Comparison of ENCODE assay signal across 22 mouse cellular contexts in the genomic region with DNA sequence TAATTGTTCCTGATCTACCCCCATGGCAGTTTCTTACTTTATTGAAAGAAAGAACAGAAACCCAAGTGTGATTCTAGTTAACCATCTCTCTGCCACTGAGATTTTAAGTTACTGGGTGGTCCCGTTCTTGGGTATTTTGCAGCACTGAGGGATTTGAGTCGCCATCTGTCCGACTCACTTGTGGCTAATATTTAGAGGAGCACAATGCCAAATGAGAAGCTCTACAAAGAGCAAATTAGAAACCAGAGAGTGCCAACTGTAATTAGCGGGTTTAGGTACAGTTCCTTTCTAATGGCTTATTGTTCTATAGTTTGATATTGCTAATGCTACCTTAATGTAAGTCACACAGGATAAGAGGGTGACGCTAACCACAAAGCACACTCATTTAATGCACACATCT.
"Had no signal": no experiment of that assay in that cellular context is flagged by ENCODE, and none has a peak within 500 bp of the region (broad histone marks: within the 10 kb centered on the region; RNA-seq: fewer than 3 reads in every experiment).

No protein-coding gene starts in this region.

- H3K4me3 ChIP-seq: kidney, embryonic 15.5 days; limb, embryonic 10.5 days; limb, embryonic 13.5 days; liver, embryonic 12.5 days; liver, embryonic 15.5 days; lung, embryonic 15.5 days; megakaryocyte, embryonic 14.5 days; midbrain, embryonic 10.5 days; midbrain, embryonic 13.5 days; myocyte; neural tube, embryonic 13.5 days; stomach, embryonic 15.5 days had no signal

- H3K27me3 ChIP-seq: kidney, embryonic 15.5 days; limb, embryonic 13.5 days; liver, embryonic 12.5 days; liver, embryonic 15.5 days; lung, embryonic 15.5 days; megakaryocyte, embryonic 14.5 days; midbrain, embryonic 13.5 days; neural tube, embryonic 13.5 days; stomach, embryonic 15.5 days had no signal

- H3K36me3 ChIP-seq: liver, embryonic 15.5 days had no signal

- H3K27ac ChIP-seq: kidney, embryonic 15.5 days; limb, embryonic 10.5 days; limb, embryonic 13.5 days; liver, embryonic 12.5 days; liver, embryonic 15.5 days; lung, embryonic 15.5 days; midbrain, embryonic 10.5 days; midbrain, embryonic 13.5 days; neural tube, embryonic 13.5 days; stomach, embryonic 15.5 days had no signal

- H3K9me3 ChIP-seq: kidney, embryonic 15.5 days; limb, embryonic 10.5 days; limb, embryonic 13.5 days; liver, embryonic 12.5 days; liver, embryonic 15.5 days; lung, embryonic 15.5 days; midbrain, embryonic 10.5 days; midbrain, embryonic 13.5 days; neural tube, embryonic 13.5 days; stomach, embryonic 15.5 days had no signal

- H3K4me1 ChIP-seq: limb, embryonic 10.5 days; limb, embryonic 13.5 days; liver, embryonic 12.5 days; liver, embryonic 15.5 days; lung, embryonic 15.5 days; megakaryocyte, embryonic 14.5 days; neural tube, embryonic 13.5 days; stomach, embryonic 15.5 days had no signal

- DNase-seq: kidney, postnatal 10 days; kidney, postnatal 36 days; liver; lung, adult 18-20 months; lung, postnatal 10 days; lung, postnatal 36 days; retina, postnatal 1 day; right cerebral cortex, postnatal 25 days; spleen, adult 18-20 months; thymus, postnatal 25 days had no signal
